Mouse (Mus musculus) mesoderm, embryonic 11.5 days (tissue): ENCODE data around the gene Cdc7.

Source experiments
- DNase-seq: peaks from one replicate; pipeline ENCODE4 v3.0.0-alpha.2; 2012; ENCODE audit warnings: low read depth, low spot score

Cdc7 gene

GRCm38 (mm10) chr5:107022064-107022428 lies 57.9 kb downstream of the Cdc7 start:
- DNase-seq: no peak

GRCm38 (mm10) chr5:107023951-107024350 lies 59.8 kb downstream of the Cdc7 start:
- no peak for DNase-seq

GRCm38 (mm10) chr5:107025371-107025770 lies 61.2 kb downstream of the Cdc7 start:
- DNase-seq: no peak

GRCm38 (mm10) chr5:107025809-107026208 lies 61.7 kb downstream of the Cdc7 start:
- DNase-seq: no peak

- no peak for DNase-seq
Observed at GRCm38 (mm10) chr5:107027616-107028015, 63.5 kb downstream of the Cdc7 start.

- no peak for DNase-seq
Observed at GRCm38 (mm10) chr5:107028557-107028956, 64.4 kb downstream of the Cdc7 start.

- no peak for DNase-seq
Observed at GRCm38 (mm10) chr5:107029801-107030200, 65.7 kb downstream of the Cdc7 start.

GRCm38 (mm10) chr5:107030821-107031220 lies 66.7 kb downstream of the Cdc7 start:
- DNase-seq: no peak
